Mouse (Mus musculus) thymus, postnatal 10 days (tissue): Measurements from ENCODE around the gene Map3k5.

Source experiments
- DNase-seq, 2 experiments: peaks; one replicate each; pipeline ENCODE4 v3.0.0; 2021; ENCODE audit warnings: low spot score in 2 of 2

The Map3k5 gene

GRCm38 (mm10) chr10:20056859-20057644 lies 122.8 kb downstream of the Map3k5 start:
- no peak for DNase-seq

GRCm38 (mm10) chr10:20058031-20058430 lies 123.8 kb downstream of the Map3k5 start:
- no peak for DNase-seq

- DNase-seq = peak in 1 of 2 experiments; percentile 8
Measured at GRCm38 (mm10) chr10:20058841-20059240, 124.6 kb downstream of the Map3k5 start.

- DNase-seq = peak in 1 of 2 experiments; percentile 5
Measured at GRCm38 (mm10) chr10:20060320-20060970, 126.2 kb downstream of the Map3k5 start.

- no peak for DNase-seq
Measured at GRCm38 (mm10) chr10:20064556-20065207, 130.4 kb downstream of the Map3k5 start.

DNA sequence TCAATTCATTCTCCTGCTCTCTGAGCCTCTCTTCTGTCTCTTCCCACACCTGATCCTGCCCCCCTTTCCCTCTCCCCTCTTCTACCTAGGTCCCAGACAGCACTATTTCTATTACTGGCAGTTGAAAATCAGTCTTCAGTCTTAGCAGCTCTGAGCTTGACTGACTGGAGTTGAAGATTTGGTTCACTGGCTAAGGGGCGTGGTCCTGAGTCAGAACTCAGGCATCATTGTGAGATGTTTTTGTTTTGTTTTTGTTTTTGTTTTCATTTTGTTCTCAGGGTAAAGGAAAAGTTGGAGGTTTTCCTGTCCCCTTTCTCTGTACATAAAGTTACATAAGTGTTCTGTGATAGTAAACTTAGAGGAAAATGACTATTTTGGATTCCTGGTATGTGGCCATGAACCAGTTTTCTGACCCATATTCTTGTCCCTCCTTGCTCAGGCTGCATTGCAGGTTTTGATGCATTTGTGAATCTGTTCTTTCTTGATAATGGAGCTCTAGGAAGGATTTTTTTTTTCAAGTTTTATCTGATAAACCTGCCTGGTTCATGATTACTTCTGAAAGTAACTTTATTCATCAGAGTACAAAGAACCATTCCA lies 131.9 kb downstream of the Map3k5 start:
- DNase-seq = no peak

DNA sequence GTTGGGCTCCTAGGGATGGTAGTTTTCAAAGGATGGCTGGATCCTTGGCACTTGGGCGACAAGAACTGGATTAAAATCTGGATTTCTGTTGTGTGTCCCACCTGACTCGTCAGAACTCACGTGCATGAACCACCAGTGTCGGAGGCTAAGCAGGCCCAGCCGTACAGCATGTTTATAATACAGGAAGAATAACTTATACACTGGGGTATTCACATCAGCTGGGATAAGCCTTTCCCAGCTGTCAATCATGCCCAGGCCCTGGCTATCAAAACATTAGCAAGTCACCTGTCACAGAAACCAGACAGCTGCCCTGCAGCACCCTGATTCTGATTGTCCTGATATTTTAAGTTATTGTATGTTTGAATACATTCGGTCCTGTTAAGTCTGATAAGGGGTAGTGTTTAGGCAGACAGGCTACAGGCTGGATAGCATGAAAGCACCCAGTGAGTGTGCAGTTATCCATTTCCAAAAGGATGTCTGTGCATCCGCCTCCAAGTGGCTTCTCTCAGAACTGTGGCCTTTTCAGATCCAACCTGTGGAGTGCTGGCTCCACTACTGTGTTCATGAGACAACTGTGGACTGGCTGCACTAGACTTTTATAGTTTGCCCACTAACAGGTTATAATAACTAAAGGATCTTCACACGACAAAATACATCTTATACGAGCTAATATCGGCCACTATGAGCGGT lies 135.6 kb downstream of the Map3k5 start:
- DNase-seq = no peak

DNA sequence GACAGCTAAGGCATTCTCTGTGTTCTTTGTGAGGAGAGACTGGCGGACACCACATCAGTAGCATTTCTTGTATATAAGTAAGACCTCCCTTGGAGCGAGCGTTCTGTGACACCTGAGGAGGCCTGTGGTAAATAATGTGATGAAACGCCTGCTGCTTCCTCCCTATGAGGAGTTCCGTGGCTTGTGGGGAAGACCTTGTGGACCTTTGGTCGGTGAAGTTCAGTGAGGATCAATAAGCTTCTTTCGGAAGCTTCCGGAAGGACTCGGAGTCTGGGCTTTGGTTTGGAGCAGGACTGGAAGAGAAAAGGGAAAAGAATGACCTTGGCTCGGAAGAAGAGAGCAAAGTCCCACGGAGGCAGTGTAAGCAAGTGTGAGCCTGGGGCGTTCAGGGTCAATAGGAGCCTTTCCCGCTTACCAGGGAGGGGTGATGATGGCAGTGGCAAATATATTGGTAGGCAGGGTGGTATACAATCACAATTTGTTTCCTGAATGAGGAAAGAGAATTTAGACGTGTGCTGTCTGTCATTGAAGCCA lies 136.4 kb downstream of the Map3k5 start:
- no peak for DNase-seq

GRCm38 (mm10) chr10:20071716-20072115 lies 137.4 kb downstream of the Map3k5 start:
- DNase-seq = no peak

DNA sequence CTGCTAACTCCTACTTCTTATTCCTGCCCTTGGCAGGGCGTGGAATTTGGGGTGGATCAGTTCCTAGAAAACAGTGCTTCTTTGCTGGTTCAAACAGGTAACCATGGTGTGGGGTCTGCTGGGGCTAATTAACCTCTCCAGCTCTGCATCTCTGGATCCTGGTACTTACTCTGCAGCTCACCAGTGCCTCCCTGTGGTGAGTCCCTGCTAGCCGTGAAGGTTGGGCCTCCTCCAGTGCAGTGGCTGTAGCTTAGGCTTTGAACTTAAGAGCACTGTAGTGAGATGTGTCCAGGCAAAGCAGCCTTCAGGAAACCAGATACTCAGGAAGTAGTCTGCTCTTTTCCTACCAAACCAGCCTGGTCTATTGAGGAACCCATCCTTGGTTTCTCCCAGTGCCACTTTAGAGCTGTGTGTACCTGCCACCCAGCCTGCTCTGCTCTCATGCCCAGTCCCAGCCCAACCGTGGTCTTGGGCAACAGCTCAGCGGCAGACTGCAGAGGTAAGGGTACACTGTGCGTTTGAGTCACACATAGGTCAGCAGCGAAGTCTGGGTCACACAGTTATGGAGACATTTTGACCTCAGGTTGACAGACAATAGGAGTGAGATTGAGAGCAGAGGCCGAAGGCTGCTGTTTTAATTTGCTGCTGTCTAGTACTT lies 139.1 kb downstream of the Map3k5 start:
- DNase-seq = peak; percentile 67 to 86

GRCm38 (mm10) chr10:20076541-20077469 lies 142.5 kb downstream of the Map3k5 start:
- no peak for DNase-seq

DNA sequence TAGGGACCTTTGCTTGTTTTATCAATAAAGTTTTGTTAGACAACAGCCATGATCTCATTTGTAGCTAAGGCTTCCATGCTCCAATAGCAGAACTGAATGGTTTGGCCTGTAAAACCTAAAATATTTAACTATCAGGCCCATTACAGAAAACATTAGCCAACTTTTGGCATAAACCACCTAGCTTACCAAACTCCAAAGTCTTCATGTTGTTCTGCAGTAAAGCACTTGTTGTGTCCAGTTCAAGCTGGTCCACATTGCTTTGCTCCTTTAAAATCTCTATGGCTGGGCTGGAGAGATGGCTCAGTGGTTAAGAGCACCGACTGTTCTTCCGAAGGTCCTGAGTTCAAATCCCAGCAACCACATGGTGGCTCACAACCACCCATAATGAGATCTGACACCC lies 144.1 kb downstream of the Map3k5 start:
- no peak for DNase-seq

- DNase-seq = no peak
Measured at GRCm38 (mm10) chr10:20087841-20088240, 153.6 kb downstream of the Map3k5 start.

DNA sequence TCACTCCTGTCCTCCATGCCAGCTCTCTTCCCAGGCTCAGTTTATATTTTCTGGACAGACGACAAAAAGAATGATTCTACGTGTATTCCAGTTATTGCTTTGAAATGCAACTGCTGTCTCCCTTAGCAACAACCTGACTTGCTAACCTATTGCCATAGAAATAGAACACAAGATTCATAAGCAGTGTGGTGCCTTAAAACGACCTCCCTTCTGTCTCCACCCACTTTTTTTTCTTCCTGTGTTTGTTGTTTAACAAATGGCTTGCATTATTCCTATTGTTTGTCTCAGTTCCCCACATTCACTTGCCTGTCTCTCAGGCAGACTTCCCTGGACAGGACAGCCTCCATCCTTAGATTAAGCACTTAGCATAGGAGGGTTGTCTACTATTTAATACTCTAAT lies 154.8 kb downstream of the Map3k5 start:
- no peak for DNase-seq

DNA sequence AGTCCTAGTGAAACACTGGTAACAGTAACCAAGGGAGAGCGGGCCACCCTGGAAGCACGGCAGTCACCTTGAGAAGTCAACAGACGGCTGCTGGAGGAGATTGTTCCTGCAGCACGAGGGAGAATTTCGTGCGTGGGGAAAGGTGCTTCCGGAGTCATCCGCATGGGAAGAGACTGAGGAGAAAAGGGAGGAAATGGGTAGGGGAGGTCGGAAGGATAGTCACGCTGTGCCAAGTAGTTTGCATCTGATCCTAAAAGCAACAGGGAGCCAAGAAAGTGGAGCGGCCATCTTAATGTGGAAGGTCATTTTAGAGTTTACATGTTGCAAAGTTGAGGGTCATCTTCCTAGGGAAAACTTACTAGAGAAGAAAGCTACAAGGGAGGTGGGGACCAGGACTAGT lies 155.9 kb downstream of the Map3k5 start:
- DNase-seq = no peak

- no peak for DNase-seq
Measured at GRCm38 (mm10) chr10:20091416-20091815, 157.1 kb downstream of the Map3k5 start.

GRCm38 (mm10) chr10:20092371-20092770 lies 158.1 kb downstream of the Map3k5 start:
- no peak for DNase-seq

DNA sequence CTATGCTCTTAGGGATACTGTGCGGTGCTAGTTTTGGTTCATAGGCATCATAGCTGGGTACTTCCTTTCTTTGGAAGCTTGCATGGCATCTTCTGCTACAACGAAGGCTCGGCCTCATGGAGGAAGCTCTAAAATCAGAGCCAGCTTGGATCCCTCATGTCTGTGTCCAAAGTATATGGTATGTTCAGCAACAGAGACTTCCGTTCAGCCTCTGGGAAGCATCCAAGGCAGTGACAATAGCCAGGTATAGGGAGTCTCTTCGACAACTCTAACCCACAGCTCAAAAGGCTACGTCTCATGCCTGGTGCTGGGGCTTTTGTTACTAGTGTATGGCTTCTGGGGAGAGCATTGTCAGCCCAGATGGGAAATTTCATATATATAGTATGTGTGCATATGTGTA lies 167.2 kb downstream of the Map3k5 start:
- DNase-seq = no peak

DNA sequence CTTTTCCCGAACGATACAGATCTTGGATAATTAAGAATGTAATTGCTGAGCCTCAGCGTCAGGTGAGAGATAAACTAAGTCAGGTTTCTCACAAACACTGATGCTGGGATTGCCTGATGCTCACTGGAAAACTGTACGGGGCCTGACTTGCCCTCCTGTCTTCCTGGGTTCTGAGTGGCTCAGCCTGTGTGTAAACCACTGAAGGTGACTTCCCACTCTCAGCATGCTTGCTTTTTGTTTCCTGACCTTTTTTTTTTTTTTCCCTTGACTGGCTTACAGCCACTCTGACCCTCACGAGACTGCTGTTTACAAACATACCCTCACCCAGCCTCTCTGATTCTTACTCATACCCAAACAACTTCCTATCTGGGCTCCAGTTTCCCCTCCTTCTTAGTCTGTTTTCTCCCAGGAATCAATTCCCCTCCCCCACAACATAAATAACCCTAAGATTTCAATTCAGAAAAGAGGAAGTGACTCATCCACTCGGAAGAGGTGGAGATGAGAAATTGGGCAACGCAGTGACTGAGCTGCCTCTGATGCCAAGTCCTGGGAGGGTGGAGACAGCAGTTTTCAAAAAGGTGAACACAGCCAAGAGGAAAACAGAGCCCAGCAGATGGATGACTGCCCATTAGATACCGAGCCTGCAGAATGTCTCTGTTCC lies 170.1 kb downstream of the Map3k5 start:
- no peak for DNase-seq
